Mouse (Mus musculus): ENCODE measurements at regions not wholly inside any gene's neighbourhood (a gene's known extent, or its start where the extent isn't known, plus 50 kb on each side); places are given as distances from the start of the nearest gene placed in this dataset.

- no peaks in the 10 kb centered on the region for H3K9me3 ChIP-seq (ENCODE audit: control insufficient read depth, low read length)
- no peak for ATAC-seq (ENCODE audit: low FRiP score, low TSS enrichment)
- H3K27me3 ChIP-seq (ENCODE audit: control insufficient read depth, insufficient read depth, low read length), result no peaks in the 10 kb centered on the region
- TF ChIP-seq EP300 (optimal IDR thresholded peaks at IDR 0.05) (no peak), CTCF (IDR thresholded peaks at IDR 0.05; ENCODE audit: low read depth) (no peak)
- no peak overlapping the region for H3K9ac ChIP-seq (ENCODE audit: low read length)
- 44% methylated on average over 8 of the region's 8 CpGs for WGBS
- H3K4me3 ChIP-seq (ENCODE audit: low read depth, low read length), result no peak overlapping the region
- no peak for DNase-seq (ENCODE audit: low spot score)
- peaks cover 4% of the 10 kb centered on the region; the same call in 1 of the 2 replicates for H3K4me1 ChIP-seq (replicated peaks; ENCODE audit: control insufficient read depth, insufficient read depth)
- H3K4me2 ChIP-seq (replicated peaks; ENCODE audit: low read depth), result no peak overlapping the region
- no peak overlapping the region for H3K27ac ChIP-seq (replicated peaks)
- no peaks in the 10 kb centered on the region for H3K36me3 ChIP-seq (ENCODE audit: control insufficient read depth, insufficient read depth, low read length)
Observed at GRCm38 (mm10) chr1:88560771-88561170, 50.9 kb upstream of the Glrp1 start.
